Mouse (Mus musculus): ENCODE data around the gene Tbcc. TPM values are rescaled to one million over a fixed set of nuclear protein-coding genes. Genes with fewer than 3 reads are reported as not detected.
A peak's percentile ranks its signal among the peaks of the same experiment; 100 is the strongest.

Tbcc gene
- polyA plus RNA-seq, 1 experiment: 46.8 TPM

DNA sequence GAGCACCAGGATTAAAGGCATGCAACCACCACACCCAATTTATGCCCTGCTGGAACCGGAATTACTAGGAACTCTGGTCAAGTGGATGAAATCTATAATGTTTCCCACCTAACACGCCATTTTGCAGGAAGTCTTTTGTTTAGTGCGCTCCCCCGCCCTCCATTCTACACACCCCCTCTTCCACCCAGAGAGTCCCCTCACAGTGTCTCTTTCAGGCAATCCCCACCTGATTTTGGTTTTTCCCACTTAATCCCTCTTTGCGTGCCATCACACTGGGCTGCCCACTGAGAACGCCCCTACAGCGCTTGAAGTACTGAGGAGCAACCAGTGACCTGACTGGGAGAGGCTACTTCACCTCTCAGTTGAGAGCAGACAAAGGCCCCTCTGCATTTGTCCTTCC lies 43.3 kb upstream of the Tbcc start:
- Histone ChIP-seq H3K36me3 (ENCODE audit: control insufficient read depth, insufficient read depth) (no peaks in the 10 kb centered on the region), H3K79me3 (ENCODE audit: low read depth) (peaks cover 6% of the 10 kb centered on the region), H3K27me3 (ENCODE audit: control insufficient read depth, insufficient read depth, insufficient read length) (no peaks in the 10 kb centered on the region), H3K4me3 (ENCODE audit: insufficient read depth, poor library complexity, severe bottlenecking) (no peak overlapping the region), H3K79me2 (ENCODE audit: control insufficient read depth, insufficient read depth) (no peaks in the 10 kb centered on the region), H3ac (ENCODE audit: control insufficient read depth, insufficient read length, low read depth) (no peak overlapping the region)
- TF ChIP-seq CTCF (IDR thresholded peaks at IDR 0.05; ENCODE audit: control insufficient read depth, insufficient read depth, insufficient read length) (no peak), CEBPB (IDR thresholded peaks at IDR 0.05; ENCODE audit: low read depth) (no peak), MYOD1 (IDR thresholded peaks at IDR 0.05; ENCODE audit: control insufficient read depth, insufficient read length, low read depth) (no peak), USF1 (IDR thresholded peaks at IDR 0.05; ENCODE audit: low read depth) (no peak), MYOG (IDR thresholded peaks at IDR 0.05; ENCODE audit: control insufficient read depth, extremely low read depth, insufficient read length) (no peak), MAX (IDR thresholded peaks at IDR 0.05) (no peak), FOSL1 (IDR thresholded peaks at IDR 0.05; ENCODE audit: insufficient read depth, low read length, poor library complexity, severe bottlenecking) (no peak)

DNA sequence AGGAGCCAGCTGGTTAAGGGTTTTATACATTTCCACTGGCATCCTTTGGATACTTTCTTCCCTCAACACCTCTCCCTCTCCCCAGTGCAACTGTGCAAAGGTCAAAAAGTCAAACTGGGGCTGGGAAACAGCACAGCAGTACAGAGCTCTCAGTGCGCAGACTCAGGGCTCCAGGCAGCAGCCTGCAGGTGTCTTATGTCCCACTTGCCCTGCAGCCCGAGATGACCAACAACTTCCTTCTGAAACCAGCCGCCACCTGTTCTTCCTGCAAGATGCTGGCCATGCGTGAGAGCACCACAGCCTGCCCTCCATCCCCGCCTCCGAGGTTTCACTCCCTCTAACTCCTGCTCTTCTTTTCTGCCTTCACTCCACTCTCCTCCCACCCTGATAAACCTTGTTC lies 37.8 kb upstream of the Tbcc start:
- Histone ChIP-seq H3K4me3 (ENCODE audit: insufficient read depth, poor library complexity, severe bottlenecking) (no peak overlapping the region), H3K27me3 (ENCODE audit: control insufficient read depth, insufficient read depth, insufficient read length) (no peaks in the 10 kb centered on the region)

DNA sequence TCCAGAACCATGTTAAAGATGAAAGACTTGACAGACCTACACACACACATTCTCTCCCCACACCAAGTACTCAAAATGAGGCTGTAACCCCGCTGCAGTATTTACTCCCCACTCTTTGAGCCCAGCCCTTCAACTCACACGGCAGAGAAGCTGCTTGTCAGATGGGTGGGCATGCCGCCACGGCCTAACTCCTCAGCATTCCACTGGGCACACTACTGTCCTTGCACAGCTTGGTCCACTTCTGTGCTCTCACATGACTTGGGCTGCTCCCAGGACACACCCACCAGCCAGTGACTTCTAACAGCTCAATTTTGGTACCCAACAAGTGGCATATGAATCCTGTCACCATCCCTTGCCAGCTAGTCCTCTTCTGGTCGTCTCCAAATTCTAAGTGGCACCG lies 37.2 kb upstream of the Tbcc start:
- H3K4me3 ChIP-seq (ENCODE audit: insufficient read depth, poor library complexity, severe bottlenecking): no peak overlapping the region

More for the DNA sequence above, 37.8 kb upstream of the Tbcc start:
- H3ac ChIP-seq (ENCODE audit: control insufficient read depth, insufficient read length, low read depth): no peak overlapping the region
- TF ChIP-seq CTCF (IDR thresholded peaks at IDR 0.05; ENCODE audit: control insufficient read depth, insufficient read depth, insufficient read length) (no peak), MAX (IDR thresholded peaks at IDR 0.05) (no peak), MYOD1 (IDR thresholded peaks at IDR 0.05; ENCODE audit: control insufficient read depth, insufficient read length, low read depth) (peak; percentile 28)
- peaks cover 3% of the 10 kb centered on the region for H3K36me3 ChIP-seq (ENCODE audit: control insufficient read depth, insufficient read depth)
- peaks cover 34% of the 10 kb centered on the region for H3K79me3 ChIP-seq (ENCODE audit: low read depth)
- H3K79me2 ChIP-seq (ENCODE audit: control insufficient read depth, insufficient read depth): peaks cover 44% of the 10 kb centered on the region

DNA sequence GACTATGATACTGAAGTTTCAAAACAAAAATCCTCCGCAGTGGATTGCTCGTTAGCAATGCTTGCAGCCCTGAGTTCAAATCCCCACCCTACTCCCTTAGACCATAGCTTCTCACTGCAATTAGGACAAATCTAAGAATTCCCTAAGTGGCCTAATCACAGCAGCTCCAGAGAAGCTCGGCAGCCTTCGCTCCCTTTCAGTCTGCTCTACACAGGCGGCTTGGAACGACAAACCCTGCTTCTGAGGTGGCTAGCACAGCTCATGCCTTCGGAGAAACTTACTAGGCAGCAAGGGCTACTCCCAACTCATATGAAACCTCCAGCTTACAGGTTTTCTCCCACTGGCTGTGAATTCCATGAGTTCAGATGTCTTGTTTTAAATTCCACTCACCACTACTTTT lies 36.4 kb upstream of the Tbcc start:
- Histone ChIP-seq H3ac (ENCODE audit: control insufficient read depth, insufficient read length, low read depth) (no peak overlapping the region), H3K36me3 (ENCODE audit: control insufficient read depth, insufficient read depth) (peaks cover 3% of the 10 kb centered on the region), H3K79me3 (ENCODE audit: low read depth) (peaks cover 34% of the 10 kb centered on the region), H3K4me3 (ENCODE audit: insufficient read depth, poor library complexity, severe bottlenecking) (no peak overlapping the region), H3K79me2 (ENCODE audit: control insufficient read depth, insufficient read depth) (peaks cover 44% of the 10 kb centered on the region), H3K27me3 (ENCODE audit: control insufficient read depth, insufficient read depth, insufficient read length) (no peaks in the 10 kb centered on the region)
- TF ChIP-seq FOSL1 (IDR thresholded peaks at IDR 0.05; ENCODE audit: insufficient read depth, low read length, poor library complexity, severe bottlenecking): no peak
- TF ChIP-seq MYOD1 (IDR thresholded peaks at IDR 0.05; ENCODE audit: control insufficient read depth, insufficient read length, low read depth): no peak
- TF ChIP-seq MAX (IDR thresholded peaks at IDR 0.05): no peak
- no peak for TF ChIP-seq CTCF (IDR thresholded peaks at IDR 0.05; ENCODE audit: control insufficient read depth, insufficient read depth, insufficient read length)
- TF ChIP-seq MYOG (IDR thresholded peaks at IDR 0.05; ENCODE audit: control insufficient read depth, extremely low read depth, insufficient read length): no peak
- TF ChIP-seq CEBPB (IDR thresholded peaks at IDR 0.05; ENCODE audit: low read depth): no peak
- no peak for TF ChIP-seq USF1 (IDR thresholded peaks at IDR 0.05; ENCODE audit: low read depth)

More for the DNA sequence above, 37.2 kb upstream of the Tbcc start:
- H3K36me3 ChIP-seq (ENCODE audit: control insufficient read depth, insufficient read depth): peaks cover 3% of the 10 kb centered on the region
- H3K79me3 ChIP-seq (ENCODE audit: low read depth): peaks cover 34% of the 10 kb centered on the region
- H3K79me2 ChIP-seq (ENCODE audit: control insufficient read depth, insufficient read depth): peaks cover 44% of the 10 kb centered on the region
- no peak overlapping the region for H3ac ChIP-seq (ENCODE audit: control insufficient read depth, insufficient read length, low read depth)
- no peak for TF ChIP-seq MYOG (IDR thresholded peaks at IDR 0.05; ENCODE audit: control insufficient read depth, extremely low read depth, insufficient read length)
- no peak for TF ChIP-seq CEBPB (IDR thresholded peaks at IDR 0.05; ENCODE audit: low read depth)
- TF ChIP-seq MYOD1 (IDR thresholded peaks at IDR 0.05; ENCODE audit: control insufficient read depth, insufficient read length, low read depth): no peak
- no peak for TF ChIP-seq CTCF (IDR thresholded peaks at IDR 0.05; ENCODE audit: control insufficient read depth, insufficient read depth, insufficient read length)
- no peak for TF ChIP-seq USF1 (IDR thresholded peaks at IDR 0.05; ENCODE audit: low read depth)
- TF ChIP-seq MAX (IDR thresholded peaks at IDR 0.05): no peak
- no peak for TF ChIP-seq FOSL1 (IDR thresholded peaks at IDR 0.05; ENCODE audit: insufficient read depth, low read length, poor library complexity, severe bottlenecking)
- no peaks in the 10 kb centered on the region for H3K27me3 ChIP-seq (ENCODE audit: control insufficient read depth, insufficient read depth, insufficient read length)

DNA sequence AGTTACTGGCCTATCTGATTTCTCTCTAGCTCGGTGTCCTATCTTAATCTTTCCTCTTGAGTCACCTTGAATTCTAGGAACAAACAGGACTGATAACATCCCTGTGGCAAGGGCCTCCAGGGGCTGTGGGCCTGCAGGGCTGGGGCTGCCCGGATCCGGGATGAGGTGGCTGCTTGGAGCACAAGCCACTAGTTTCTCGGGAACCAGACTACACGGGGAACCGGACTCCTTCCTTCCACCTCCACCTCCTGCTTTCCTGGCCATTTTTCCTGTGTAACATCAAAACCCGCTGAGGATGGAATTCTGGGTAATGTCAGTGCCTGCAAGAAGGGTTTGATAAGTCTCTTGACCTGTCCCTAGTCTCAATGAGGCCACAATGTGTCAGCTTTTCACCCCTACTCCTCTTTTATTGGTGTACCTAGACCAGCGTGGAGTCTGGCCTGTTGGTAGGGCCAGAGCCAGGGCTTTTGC lies 35.8 kb upstream of the Tbcc start:
- peaks cover 34% of the 10 kb centered on the region for H3K79me3 ChIP-seq (ENCODE audit: low read depth)
- H3K79me2 ChIP-seq (ENCODE audit: control insufficient read depth, insufficient read depth): peaks cover 44% of the 10 kb centered on the region
- no peaks in the 10 kb centered on the region for H3K27me3 ChIP-seq (ENCODE audit: control insufficient read depth, insufficient read depth, insufficient read length)
- H3K4me3 ChIP-seq (ENCODE audit: insufficient read depth, poor library complexity, severe bottlenecking): no peak overlapping the region
- H3K36me3 ChIP-seq (ENCODE audit: control insufficient read depth, insufficient read depth): peaks cover 3% of the 10 kb centered on the region
- peak overlapping the region; percentile 18 for H3ac ChIP-seq (ENCODE audit: control insufficient read depth, insufficient read length, low read depth)
- TF ChIP-seq USF1 (IDR thresholded peaks at IDR 0.05; ENCODE audit: low read depth) (no peak), FOSL1 (IDR thresholded peaks at IDR 0.05; ENCODE audit: insufficient read depth, low read length, poor library complexity, severe bottlenecking) (no peak), MYOD1 (IDR thresholded peaks at IDR 0.05; ENCODE audit: control insufficient read depth, insufficient read length, low read depth) (no peak), CTCF (IDR thresholded peaks at IDR 0.05; ENCODE audit: control insufficient read depth, insufficient read depth, insufficient read length) (no peak), MAX (IDR thresholded peaks at IDR 0.05) (no peak), MYOG (IDR thresholded peaks at IDR 0.05; ENCODE audit: control insufficient read depth, extremely low read depth, insufficient read length) (no peak), CEBPB (IDR thresholded peaks at IDR 0.05; ENCODE audit: low read depth) (no peak)
